Mouse (Mus musculus): Measurements from ENCODE around the gene Arpc3. TPM values are rescaled to one million over a fixed set of nuclear protein-coding genes. Genes with fewer than 3 reads are reported as not detected.

The Arpc3 gene
- polyA plus RNA-seq, 1 experiment from 2014 or later: 85.4 TPM

GRCm38 (mm10) chr5:122421271-122422068 lies 29.8 kb downstream of the Arpc3 start, which contains the start of gene Anapc7:
Gene Anapc7 (plus strand): TSS chr5:122421693.
- Histone ChIP-seq H3K4me2 (ENCODE audit: low read depth, low read length) (peak within 1 kb of the TSS; percentile 97), H3K9me3 (replicated peaks; ENCODE audit: control insufficient read depth, low read length) (no peaks in the 10 kb centered on the region), H3K27ac (ENCODE audit: low read length) (peak within 1 kb of the TSS; percentile 56; the same call in 1 of the 2 replicates), H3K27me3 (ENCODE audit: control insufficient read depth, insufficient read depth, low read depth, low read length) (no peaks in the 10 kb centered on the region), H3K4me3 (ENCODE audit: low read depth, low read length) (peak within 1 kb of the TSS; percentile 91), H3K9ac (ENCODE audit: low read depth, low read length) (peak within 1 kb of the TSS; percentile 90), H3K36me3 (ENCODE audit: control insufficient read depth, insufficient read depth) (no peaks in the 10 kb centered on the region), H3K4me1 (ENCODE audit: control insufficient read depth, low read depth, low read length) (peaks cover 24% of the 10 kb centered on the region)
- peak; percentile 1 for ATAC-seq (ENCODE audit: low read depth)
- WGBS (ENCODE audit: insufficient replicate concordance): 12% methylated on average over 17 of the region's 17 CpGs

- WGBS (ENCODE audit: insufficient replicate concordance): under 1% methylated on average over 73 of the region's 73 CpGs
- Histone ChIP-seq H3K36me3 (ENCODE audit: control insufficient read depth, insufficient read depth) (no peaks in the 10 kb centered on the region), H3K9ac (ENCODE audit: low read depth, low read length) (peak overlapping the region; percentile 90), H3K4me2 (ENCODE audit: low read depth, low read length) (peak overlapping the region; percentile 97), H3K9me3 (replicated peaks; ENCODE audit: control insufficient read depth, low read length) (no peaks in the 10 kb centered on the region), H3K27me3 (ENCODE audit: control insufficient read depth, insufficient read depth, low read depth, low read length) (no peaks in the 10 kb centered on the region), H3K4me3 (ENCODE audit: low read depth, low read length) (peak overlapping the region; percentile 91), H3K4me1 (ENCODE audit: control insufficient read depth, low read depth, low read length) (peaks cover 24% of the 10 kb centered on the region), H3K27ac (ENCODE audit: low read length) (peak overlapping the region; percentile 56; the same call in 1 of the 2 replicates)
- ATAC-seq (ENCODE audit: low read depth): peak; percentile 84
These were observed 30.6 kb downstream of the Arpc3 start for GRCm38 (mm10) chr5:122422071-122422964.

DNA sequence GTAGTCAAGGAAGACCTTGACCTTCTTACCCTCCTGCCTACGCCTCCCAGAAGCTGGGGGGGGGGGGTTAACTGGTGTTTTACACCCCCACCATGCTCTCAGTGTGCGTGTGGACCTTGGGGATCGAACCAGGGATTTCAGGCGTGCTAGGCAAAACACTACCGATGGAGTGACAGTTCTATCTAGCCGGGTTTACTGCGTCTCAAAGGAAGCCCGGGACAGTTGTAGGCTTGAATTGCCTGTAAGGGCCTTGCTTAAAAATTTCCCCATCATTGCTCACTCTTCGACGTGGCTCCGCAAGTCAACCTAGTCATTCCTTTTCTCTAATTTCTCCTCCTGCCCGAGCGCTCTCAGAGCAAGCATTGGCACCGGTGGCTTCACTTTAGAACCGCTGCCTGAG lies 31.4 kb downstream of the Arpc3 start:
- WGBS (ENCODE audit: insufficient replicate concordance): 17% methylated on average over 15 of the region's 15 CpGs
- Histone ChIP-seq H3K4me2 (ENCODE audit: low read depth, low read length) (peak overlapping the region; percentile 75), H3K36me3 (ENCODE audit: control insufficient read depth, insufficient read depth) (no peaks in the 10 kb centered on the region; the same call in 1 of the 2 replicates), H3K27me3 (ENCODE audit: control insufficient read depth, insufficient read depth, low read depth, low read length) (no peaks in the 10 kb centered on the region), H3K9me3 (replicated peaks; ENCODE audit: control insufficient read depth, low read length) (no peaks in the 10 kb centered on the region), H3K9ac (ENCODE audit: low read depth, low read length) (peak overlapping the region; percentile 90), H3K4me3 (ENCODE audit: low read depth, low read length) (peak overlapping the region; percentile 91), H3K27ac (ENCODE audit: low read length) (no peak overlapping the region), H3K4me1 (ENCODE audit: control insufficient read depth, low read depth, low read length) (peaks cover 24% of the 10 kb centered on the region)
- ATAC-seq (ENCODE audit: low read depth): 0 out of 2 replicates have a peak, but pooled peaks have one; percentile 7

DNA sequence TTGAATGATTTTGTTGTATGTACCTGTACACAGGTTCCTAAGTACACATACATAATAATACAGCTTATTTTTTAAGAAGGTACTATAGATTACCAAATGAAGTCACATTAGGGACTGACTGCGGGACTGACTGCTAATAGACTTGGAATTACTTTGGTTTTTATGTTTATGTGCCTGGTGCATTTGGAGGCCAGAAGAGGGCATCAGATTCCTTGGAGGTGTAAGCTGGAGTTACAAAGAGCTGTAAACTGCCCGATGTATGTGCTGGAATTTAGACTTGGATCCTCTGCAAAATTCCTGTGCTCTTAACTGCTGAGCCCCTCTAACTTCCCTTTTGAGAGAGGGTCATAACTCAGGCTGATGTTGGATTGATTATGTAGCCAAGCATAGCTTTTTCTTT lies 33.9 kb downstream of the Arpc3 start:
- Histone ChIP-seq H3K27me3 (ENCODE audit: control insufficient read depth, insufficient read depth, low read depth, low read length) (no peaks in the 10 kb centered on the region), H3K4me2 (ENCODE audit: low read depth, low read length) (no peak overlapping the region), H3K27ac (ENCODE audit: low read length) (no peak overlapping the region), H3K4me1 (ENCODE audit: control insufficient read depth, low read depth, low read length) (peaks cover 24% of the 10 kb centered on the region), H3K4me3 (ENCODE audit: low read depth, low read length) (no peak overlapping the region), H3K9ac (ENCODE audit: low read depth, low read length) (no peak overlapping the region), H3K36me3 (ENCODE audit: control insufficient read depth, insufficient read depth) (peaks cover 11% of the 10 kb centered on the region), H3K9me3 (replicated peaks; ENCODE audit: control insufficient read depth, low read length) (no peaks in the 10 kb centered on the region)
- WGBS (ENCODE audit: insufficient replicate concordance): 84% methylated on average over 2 of the region's 2 CpGs
- no peak for ATAC-seq (ENCODE audit: low read depth)

- ATAC-seq (ENCODE audit: low read depth): no peak
- peaks cover 37% of the 10 kb centered on the region for H3K36me3 ChIP-seq (ENCODE audit: control insufficient read depth, insufficient read depth)
These were observed 38.5 kb downstream of the Arpc3 start for GRCm38 (mm10) chr5:122430036-122430775.

DNA sequence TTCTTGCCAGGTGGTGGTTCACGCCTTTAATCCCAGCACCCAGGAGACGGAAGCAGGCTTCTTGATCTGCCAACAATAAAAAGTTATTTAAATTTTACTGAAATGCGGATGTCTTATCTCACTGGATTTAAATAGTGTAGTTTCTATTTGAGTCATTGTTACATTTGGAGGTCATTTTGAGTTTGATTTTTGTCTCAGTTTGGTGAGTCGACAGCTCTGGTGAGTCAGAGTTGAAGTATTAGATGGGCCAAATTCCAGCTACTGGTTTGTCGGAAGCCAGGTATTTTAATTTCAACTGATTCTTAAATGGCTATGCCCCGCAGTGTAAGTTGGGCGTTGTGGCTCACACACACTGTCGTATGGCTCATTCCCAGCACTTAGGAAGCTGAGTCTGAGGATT lies 39.5 kb downstream of the Arpc3 start:
- no peak overlapping the region for H3K9ac ChIP-seq (ENCODE audit: low read depth, low read length)
- no peaks in the 10 kb centered on the region for H3K27me3 ChIP-seq (ENCODE audit: control insufficient read depth, insufficient read depth, low read depth, low read length)
- peaks cover 45% of the 10 kb centered on the region for H3K36me3 ChIP-seq (ENCODE audit: control insufficient read depth, insufficient read depth)
- no peak overlapping the region for H3K27ac ChIP-seq (ENCODE audit: low read length)
- no peaks in the 10 kb centered on the region for H3K9me3 ChIP-seq (replicated peaks; ENCODE audit: control insufficient read depth, low read length)
- no peaks in the 10 kb centered on the region for H3K4me1 ChIP-seq (ENCODE audit: control insufficient read depth, low read depth, low read length)
- WGBS (ENCODE audit: insufficient replicate concordance): 86% methylated on average over 8 of the region's 8 CpGs
- no peak for ATAC-seq (ENCODE audit: low read depth)
- no peak overlapping the region for H3K4me3 ChIP-seq (ENCODE audit: low read depth, low read length)
- no peak overlapping the region for H3K4me2 ChIP-seq (ENCODE audit: low read depth, low read length)

More at GRCm38 (mm10) chr5:122430036-122430775, 38.5 kb downstream of the Arpc3 start:
- Histone ChIP-seq H3K4me1 (ENCODE audit: control insufficient read depth, low read depth, low read length) (no peaks in the 10 kb centered on the region), H3K4me2 (ENCODE audit: low read depth, low read length) (no peak overlapping the region), H3K9ac (ENCODE audit: low read depth, low read length) (no peak overlapping the region), H3K27ac (ENCODE audit: low read length) (no peak overlapping the region), H3K27me3 (ENCODE audit: control insufficient read depth, insufficient read depth, low read depth, low read length) (no peaks in the 10 kb centered on the region), H3K9me3 (replicated peaks; ENCODE audit: control insufficient read depth, low read length) (no peaks in the 10 kb centered on the region), H3K4me3 (ENCODE audit: low read depth, low read length) (no peak overlapping the region)
- 66% methylated on average over 4 of the region's 4 CpGs for WGBS (ENCODE audit: insufficient replicate concordance)

DNA sequence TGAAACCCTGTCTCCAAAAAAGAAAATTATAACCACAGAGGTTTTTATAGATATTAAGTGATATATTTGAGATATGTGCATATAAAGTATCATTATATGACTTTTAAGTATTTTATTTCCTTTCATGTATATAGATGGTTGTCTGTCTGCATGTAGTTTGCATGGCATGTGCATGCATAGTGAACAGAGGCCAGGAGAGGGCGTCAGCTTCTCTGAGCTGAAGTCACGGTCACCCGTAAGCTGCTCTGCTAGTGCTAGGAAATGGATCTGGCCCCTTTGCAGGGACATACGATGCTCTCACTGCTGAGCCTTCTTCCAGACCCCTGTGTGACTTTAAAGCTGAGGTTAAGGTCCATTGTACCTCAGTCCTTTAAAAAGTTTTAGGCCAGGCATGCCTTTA lies 42.9 kb downstream of the Arpc3 start:
- no peaks in the 10 kb centered on the region for H3K27me3 ChIP-seq (ENCODE audit: control insufficient read depth, insufficient read depth, low read depth, low read length)
- no peak overlapping the region for H3K4me2 ChIP-seq (ENCODE audit: low read depth, low read length)
- H3K9me3 ChIP-seq (replicated peaks; ENCODE audit: control insufficient read depth, low read length): no peaks in the 10 kb centered on the region
- H3K4me1 ChIP-seq (ENCODE audit: control insufficient read depth, low read depth, low read length): no peaks in the 10 kb centered on the region
- peaks cover 66% of the 10 kb centered on the region for H3K36me3 ChIP-seq (ENCODE audit: control insufficient read depth, insufficient read depth)
- no peak overlapping the region for H3K27ac ChIP-seq (ENCODE audit: low read length)
- no peak for ATAC-seq (ENCODE audit: low read depth)
- no peak overlapping the region for H3K4me3 ChIP-seq (ENCODE audit: low read depth, low read length)
- H3K9ac ChIP-seq (ENCODE audit: low read depth, low read length): no peak overlapping the region
- 76% methylated on average over 4 of the region's 4 CpGs for WGBS (ENCODE audit: insufficient replicate concordance)

- Histone ChIP-seq H3K36me3 (ENCODE audit: control insufficient read depth, insufficient read depth) (peaks cover 65% of the 10 kb centered on the region), H3K27ac (ENCODE audit: low read length) (no peak overlapping the region), H3K4me1 (ENCODE audit: control insufficient read depth, low read depth, low read length) (no peaks in the 10 kb centered on the region), H3K9ac (ENCODE audit: low read depth, low read length) (no peak overlapping the region), H3K4me3 (ENCODE audit: low read depth, low read length) (no peak overlapping the region), H3K9me3 (replicated peaks; ENCODE audit: control insufficient read depth, low read length) (no peaks in the 10 kb centered on the region), H3K27me3 (ENCODE audit: control insufficient read depth, insufficient read depth, low read depth, low read length) (no peaks in the 10 kb centered on the region), H3K4me2 (ENCODE audit: low read depth, low read length) (no peak overlapping the region)
- ATAC-seq (ENCODE audit: low read depth): no peak
- WGBS (ENCODE audit: insufficient replicate concordance): 81% methylated on average over 19 of the region's 19 CpGs
These were observed 47.9 kb downstream of the Arpc3 start for GRCm38 (mm10) chr5:122439400-122440094.

Measured in liver, embryonic 16.5 days (tissue).